Mouse (Mus musculus): ENCODE measurements at regions not wholly inside any gene's neighbourhood (a gene's known extent, or its start where the extent isn't known, plus 50 kb on each side); places are given as distances from the start of the nearest gene placed in this dataset.

GRCm38 (mm10) chr14:25405191-25405590, 53.8 kb upstream of the Zmiz1 start:
- no peak for DNase-seq (ENCODE audit: low spot score in 2 of 2)

GRCm38 (mm10) chr14:25406059-25406458, 52.9 kb upstream of the Zmiz1 start:
- DNase-seq (ENCODE audit: low spot score in 2 of 2) = no peak

DNA sequence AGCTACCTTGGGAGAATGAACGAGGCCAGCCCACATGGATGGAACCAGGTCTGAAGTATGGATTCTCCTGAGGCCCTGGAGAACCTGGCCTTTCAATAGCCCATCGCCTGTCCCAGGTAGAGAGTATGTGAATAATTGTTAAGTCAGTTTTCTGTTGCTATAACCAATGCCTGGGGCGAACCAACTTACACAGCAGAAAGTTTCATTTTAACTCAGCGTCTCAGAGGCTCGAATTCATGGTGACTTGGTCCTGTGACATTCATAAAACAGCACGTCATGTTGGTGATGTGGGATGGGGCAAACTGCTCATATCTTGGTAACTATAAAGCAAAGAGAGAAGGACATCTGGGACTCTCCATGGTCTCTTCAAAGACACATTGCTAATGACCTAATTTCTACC, 52.4 kb upstream of the Zmiz1 start:
- DNase-seq (ENCODE audit: low spot score in 2 of 2) = no peak

- DNase-seq (ENCODE audit: low spot score in 2 of 2) = no peak
These were observed 51.9 kb upstream of the Zmiz1 start for GRCm38 (mm10) chr14:25407111-25407510.

Measured in frontal cortex, postnatal 10 days (tissue).